Mouse (Mus musculus) cerebellum, adult 2 months (tissue): Measurements from ENCODE around the gene Prrc2c.

Source experiments
- CTCF ChIP-seq: fragments of 200-500 bp; IDR thresholded peaks from 2 replicates; pipeline ENCODE4 v1.5.1; 2011; ENCODE audit warnings: low read depth, mild to moderate bottlenecking, control low read depth, low read length, moderate library complexity, borderline replicate concordance; ENCODE audit not compliant: insufficient read depth
- POLR2A ChIP-seq: fragments of 200-500 bp; IDR thresholded peaks from 2 replicates; pipeline ENCODE4 v1.6.1; 2011; ENCODE audit warnings: low read length, control low read depth, borderline replicate concordance; ENCODE audit not compliant: insufficient read depth

DNA sequence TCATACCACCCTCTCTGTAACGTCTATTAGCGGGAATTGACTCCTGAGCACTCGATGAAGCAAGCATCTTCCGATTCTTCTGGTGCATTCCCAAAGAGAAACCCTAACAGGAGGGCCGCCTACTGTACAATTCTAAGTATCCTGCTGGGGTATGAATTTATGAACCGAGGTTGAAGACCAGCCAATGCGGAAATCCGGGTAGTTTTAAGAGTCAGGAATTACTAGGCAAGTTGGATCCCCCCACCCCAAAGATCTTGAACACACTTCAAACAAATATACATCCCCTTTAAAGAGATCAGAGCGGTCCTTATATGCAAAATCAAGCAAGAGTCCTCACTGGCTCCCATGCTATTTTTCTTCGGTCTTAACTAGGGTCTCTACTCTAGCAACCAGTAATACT, 950 bp downstream of the Prrc2c start:
- TF ChIP-seq POLR2A, result no peak
- TF ChIP-seq CTCF, result no peak
